Mouse (Mus musculus): ENCODE results near the gene Nek8. TPM values are rescaled to one million over a fixed set of nuclear protein-coding genes. Genes with fewer than 3 reads are reported as not detected.

Gene Nek8
- 17.1 TPM for polyA plus RNA-seq (2017; shearing (Covaris generic))

GRCm38 (mm10) chr11:78176402-78176862, at the start of gene Nek8, which contains the start of gene Tlcd1:
Gene Nek8, minus strand, starts transcription at chr11:78176675.
Gene Tlcd1, plus strand, starts transcription at chr11:78176711.

DNA sequence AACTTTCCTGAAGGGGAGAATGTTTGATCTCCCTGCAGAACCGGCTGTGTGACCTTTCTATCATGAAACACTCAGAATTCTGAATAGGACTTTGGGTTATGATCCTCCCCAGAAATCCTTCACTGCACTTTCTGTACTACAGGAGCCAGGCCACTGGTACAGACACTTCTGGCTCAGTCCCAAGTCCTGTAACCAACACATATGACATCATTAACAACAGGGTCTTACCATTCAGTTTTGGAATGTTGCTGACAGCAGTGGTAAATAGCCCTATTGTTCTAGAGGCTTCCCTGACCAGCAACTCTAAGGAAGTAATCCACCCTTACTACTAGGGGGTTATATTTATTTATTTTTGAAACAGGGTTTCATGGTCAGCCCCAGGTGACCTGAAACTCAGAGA, 16.6 kb upstream of the Nek8 start, which contains the start of gene Proca1:
TSS of gene Proca1 (plus strand) at position 280 of the 400 bp plus-strand sequence.

DNA sequence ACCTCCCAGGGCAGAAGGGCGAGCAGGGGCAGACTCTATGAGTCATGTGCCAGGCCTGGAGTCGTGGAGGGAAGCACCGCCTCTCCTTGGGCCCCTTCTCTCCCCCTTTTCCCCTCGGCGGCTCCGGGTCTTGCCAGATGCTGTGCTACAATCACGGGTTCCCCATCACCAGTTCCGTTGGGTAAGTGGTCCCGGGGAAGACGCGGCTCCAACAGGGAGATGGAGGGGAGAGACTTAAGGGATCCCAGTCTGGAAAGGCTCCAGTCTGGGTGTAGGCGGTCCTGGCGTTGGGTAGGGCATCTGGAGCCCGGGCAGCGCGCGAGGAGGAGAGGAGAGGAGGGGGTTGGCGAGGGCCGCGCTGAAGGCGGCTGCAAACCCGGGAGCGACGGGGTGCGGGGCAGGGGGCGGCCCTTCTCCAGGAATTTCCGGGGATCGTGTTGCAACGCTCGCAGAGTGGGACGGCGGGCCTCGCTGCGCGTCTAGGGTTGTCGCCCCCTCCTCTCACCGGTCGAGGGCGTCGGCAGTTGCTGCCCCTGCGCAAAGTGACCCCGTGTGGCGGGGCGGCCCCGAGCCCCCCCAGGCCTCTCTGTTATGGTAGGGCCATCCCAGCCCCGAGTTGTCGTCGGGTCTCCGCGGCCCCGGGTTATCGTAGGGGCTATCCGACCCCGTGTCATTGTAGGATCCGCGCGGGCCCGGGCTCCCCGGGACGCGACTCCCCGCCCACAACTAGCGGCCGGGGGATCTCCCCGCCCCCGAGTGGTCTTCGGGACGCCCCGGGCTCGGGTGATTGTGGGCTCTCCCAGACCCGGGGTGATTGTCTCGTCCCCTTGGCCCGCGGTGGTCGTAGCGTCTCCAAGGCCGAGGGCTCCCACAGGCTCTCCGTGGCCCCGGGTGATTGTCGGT, 12.1 kb upstream of the Nek8 start, which contains the start of gene Rab34:
TSS of gene Rab34 (plus strand) at position 100 of the 903 bp plus-strand sequence.

DNA sequence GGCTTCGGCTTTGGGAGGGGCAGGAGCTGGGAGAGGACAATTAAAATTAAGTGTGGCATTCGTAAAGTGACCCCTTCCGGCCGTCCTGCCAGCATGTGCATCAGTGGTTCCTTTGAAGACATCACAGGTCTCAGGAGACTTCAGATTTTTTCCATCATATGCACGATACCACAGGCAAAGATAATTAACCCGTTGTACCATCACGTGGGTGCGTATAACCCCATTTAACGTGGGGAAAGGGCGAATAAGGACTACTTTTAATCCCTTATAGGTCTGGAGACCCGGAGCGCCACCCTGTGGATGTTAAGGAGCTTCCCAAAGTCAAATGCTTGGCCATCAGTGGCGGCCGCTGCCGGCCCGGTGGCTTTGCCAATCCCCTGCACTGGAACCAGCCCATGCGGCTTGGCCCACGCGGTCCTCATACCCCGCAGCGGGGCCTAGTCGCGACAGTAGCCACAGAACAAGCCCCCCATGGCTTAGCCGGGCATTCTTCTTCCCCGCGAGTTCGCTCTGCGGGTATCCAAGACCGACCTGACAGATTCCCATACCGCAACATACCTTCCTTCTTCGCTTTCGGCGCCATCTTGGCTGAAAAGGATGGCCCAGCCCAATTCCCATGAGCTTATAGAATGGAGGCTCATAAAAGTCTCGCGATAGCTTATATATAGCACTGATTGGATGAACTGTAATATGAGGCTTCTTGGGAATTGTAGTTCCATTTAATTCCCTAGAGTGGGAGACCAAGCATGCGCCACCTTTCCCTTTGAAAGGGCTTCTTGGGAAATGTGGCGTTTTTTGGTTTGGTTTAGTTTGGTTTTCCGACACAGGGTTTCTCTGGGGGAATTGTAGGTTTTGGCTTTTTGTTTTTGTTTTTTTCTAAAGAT, 6.7 kb upstream of the Nek8 start, which contains the start of gene Rpl23a:
TSS of gene Rpl23a (minus strand) at position 624 of the 884 bp plus-strand sequence.

DNA sequence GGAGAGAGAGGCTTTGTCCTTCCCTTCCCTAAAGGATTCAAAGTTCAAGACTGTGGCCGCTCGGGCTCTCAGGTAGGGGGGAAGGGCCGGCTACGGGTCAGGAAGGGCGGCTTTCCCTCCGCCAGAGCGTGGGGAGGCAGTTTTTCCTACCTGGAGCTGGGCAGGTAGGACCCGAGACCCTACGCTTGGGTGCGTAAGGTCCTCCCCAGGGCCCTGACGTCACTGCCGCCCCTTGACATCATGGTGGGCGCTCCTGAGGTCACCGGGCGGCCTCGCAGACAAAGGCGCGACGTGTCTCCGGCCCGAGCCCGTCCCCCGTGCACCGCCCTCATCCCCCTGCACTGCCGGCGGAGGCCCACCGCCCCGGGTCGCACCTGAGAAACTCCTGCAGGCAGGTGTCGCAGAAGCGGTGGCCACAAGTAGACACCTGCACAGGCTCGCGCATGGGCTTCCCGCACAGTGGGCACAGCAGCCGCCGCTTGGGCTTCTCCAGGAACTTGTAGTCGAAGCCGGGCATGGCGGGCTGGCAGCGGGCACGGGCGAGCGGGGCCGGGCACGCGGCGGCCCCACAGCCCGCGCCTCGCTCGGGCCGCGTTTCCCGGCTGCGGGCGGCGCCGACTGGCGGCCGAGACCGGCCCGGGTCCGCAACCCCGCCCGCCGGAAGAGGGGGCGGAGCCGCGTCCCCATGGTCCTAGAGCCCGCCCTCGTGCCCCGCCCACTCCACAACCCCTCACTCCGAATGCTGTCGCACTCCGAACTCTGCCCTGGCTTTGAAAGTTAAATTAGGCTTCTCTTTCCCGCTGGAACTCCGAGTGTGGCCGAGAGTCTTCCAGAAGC, 11.3 kb downstream of the Nek8 start, which contains the start of gene Traf4:
TSS of gene Traf4 (minus strand) at position 666 of the 837 bp plus-strand sequence.

Other genes starting within 250 kb of the Nek8 start
- gene Sez6, start 245.9 kb downstream of the Nek8 start, polyA plus RNA-seq (2017; shearing (Covaris generic)) = not detected
- 22.2 TPM for gene Phf12, start 193.9 kb downstream of the Nek8 start, polyA plus RNA-seq (2017; shearing (Covaris generic))
- 1.2 TPM for gene Dhrs13, start 144.4 kb downstream of the Nek8 start, polyA plus RNA-seq (2017; shearing (Covaris generic))
- gene Flot2, start 138.7 kb downstream of the Nek8 start, polyA plus RNA-seq (2017; shearing (Covaris generic)) = 20.2 TPM
- gene Eral1, start 96.3 kb downstream of the Nek8 start, polyA plus RNA-seq (2017; shearing (Covaris generic)) = 44.0 TPM
- gene Fam222b, start 82.0 kb downstream of the Nek8 start, polyA plus RNA-seq (2017; shearing (Covaris generic)) = 29.0 TPM
- gene Traf4, start 11.1 kb downstream of the Nek8 start, polyA plus RNA-seq (2017; shearing (Covaris generic)) = 4.5 TPM
- 3.4 TPM for gene Tlcd1, start within 50 bp of the Nek8 start, polyA plus RNA-seq (2017; shearing (Covaris generic))
- gene Rpl23a, start 6.9 kb upstream of the Nek8 start, polyA plus RNA-seq (2017; shearing (Covaris generic)) = 1,923 TPM
- gene Rab34, start 11.8 kb upstream of the Nek8 start, polyA plus RNA-seq (2017; shearing (Covaris generic)) = not detected
- gene Proca1, start 16.7 kb upstream of the Nek8 start, polyA plus RNA-seq (2017; shearing (Covaris generic)) = 1.3 TPM
- gene Sdf2, start 69.1 kb upstream of the Nek8 start, polyA plus RNA-seq (2017; shearing (Covaris generic)) = 106 TPM
- gene Supt6, start 69.3 kb upstream of the Nek8 start, polyA plus RNA-seq (2017; shearing (Covaris generic)) = 52.2 TPM
- gene 2610507B11Rik, start 85.1 kb upstream of the Nek8 start, polyA plus RNA-seq (2017; shearing (Covaris generic)) = 74.7 TPM
- 0.38 TPM for gene BC030499, start 114.2 kb upstream of the Nek8 start, polyA plus RNA-seq (2017; shearing (Covaris generic))
- 2.2 TPM for gene Spag5, start 124.9 kb upstream of the Nek8 start, polyA plus RNA-seq (2017; shearing (Covaris generic))
- 14.5 TPM for gene Aldoc, start 146.3 kb upstream of the Nek8 start, polyA plus RNA-seq (2017; shearing (Covaris generic))
- gene Pigs, start 151.7 kb upstream of the Nek8 start, polyA plus RNA-seq (2017; shearing (Covaris generic)) = 136 TPM
- 18.6 TPM for gene Unc119, start 166.8 kb upstream of the Nek8 start, polyA plus RNA-seq (2017; shearing (Covaris generic))
- not detected for gene Foxn1, start 209.9 kb upstream of the Nek8 start, polyA plus RNA-seq (2017; shearing (Covaris generic))
- not detected for gene Slc13a2, start 245.5 kb upstream of the Nek8 start, polyA plus RNA-seq (2017; shearing (Covaris generic))